Mouse (Mus musculus) C2C12 (cell line): ENCODE data around the gene S1pr4.

Experiments
- CTCF ChIP-seq: IDR thresholded peaks from one replicate; pipeline ENCODE4 v1.5.1; 2011; ENCODE audit not compliant: control insufficient read depth, insufficient read depth, insufficient read length
- MAX ChIP-seq: IDR thresholded peaks from one replicate; pipeline ENCODE4 v1.6.1; 2011; ENCODE audit warnings: mild to moderate bottlenecking, control low read depth
- MYOD1 ChIP-seq: IDR thresholded peaks from one replicate; pipeline ENCODE4 v1.6.1; 2011; ENCODE audit warnings: low read depth; ENCODE audit not compliant: control insufficient read depth, insufficient read length
- MYOG ChIP-seq: IDR thresholded peaks from one replicate; pipeline ENCODE4 v1.6.1; 2011; ENCODE audit not compliant: control insufficient read depth, insufficient read length; ENCODE audit errors: extremely low read depth
- USF1 ChIP-seq: IDR thresholded peaks from one replicate; pipeline ENCODE4 v1.6.1; 2011; ENCODE audit warnings: low read depth, mild to moderate bottlenecking, control low read depth, moderate library complexity

DNA sequence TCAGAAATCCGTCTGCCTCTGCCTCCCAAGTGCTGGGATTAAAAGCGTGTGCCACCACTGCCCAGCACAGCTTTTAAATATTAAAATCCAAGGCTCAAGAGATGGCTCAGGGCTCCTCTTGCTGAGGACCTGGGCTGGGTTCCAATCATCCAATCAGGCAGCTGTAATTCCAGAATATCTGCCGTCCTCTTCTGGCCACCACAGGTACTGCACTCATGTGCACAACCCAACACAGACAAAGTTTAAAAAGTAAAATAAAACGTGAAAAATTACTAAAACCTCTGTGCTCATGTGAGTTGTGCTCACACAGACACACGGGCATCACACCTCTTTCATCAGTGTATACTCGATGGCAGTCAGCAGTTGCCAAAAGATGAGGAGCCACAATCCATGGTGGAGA is 36.8 kb upstream of the S1pr4 start:
- TF ChIP-seq CTCF (no peak), USF1 (no peak), MAX (no peak), MYOG (no peak), MYOD1 (no peak)
